8 mouse cellular contexts compared by ENCODE assay signal in the genomic region with DNA sequence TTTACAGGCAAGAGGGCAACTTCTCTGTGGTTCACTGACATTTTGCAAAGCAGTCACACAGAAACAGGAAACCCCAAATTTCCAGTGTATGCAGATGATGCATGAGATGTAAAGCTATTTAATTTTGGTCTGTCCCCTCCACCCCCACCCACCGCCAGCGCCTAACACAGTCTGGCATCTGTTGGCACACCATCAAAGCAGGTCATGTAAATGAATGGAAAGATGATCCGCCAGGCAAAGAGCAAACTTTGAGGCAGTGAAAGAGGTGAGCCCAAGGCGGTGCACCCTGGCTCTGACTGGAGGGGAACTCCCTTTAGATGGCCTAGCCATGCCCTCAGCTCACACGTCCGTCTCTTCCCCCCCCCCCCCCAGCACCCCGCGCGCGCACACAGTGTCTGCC. TPM values are rescaled to one million over a fixed set of nuclear protein-coding genes. Genes with fewer than 3 reads are reported as not detected.
DNase-seq lines count a peak whose midpoint lies in the region; ATAC-seq and TF ChIP-seq lines count a peak whose summit lies in the region.

No protein-coding gene starts in this region.

- H3K27ac ChIP-seq in thymus, adult 2 months (ENCODE audit: control insufficient read depth, insufficient read depth, low read length), result no peak overlapping the region
- 0 out of 2 replicates have a peak overlapping the region, but pooled peaks have one; percentile 35 for H3K27ac ChIP-seq in hindbrain, embryonic 10.5 days

- peaks cover 12% of the 10 kb centered on the region for H3K9me3 ChIP-seq in hindbrain, embryonic 10.5 days

- 3% methylated on average over 9 of the region's 10 CpGs for WGBS in thymus, adult 2 months
- 6% methylated on average over 10 of the region's 10 CpGs for WGBS in hindbrain, embryonic 10.5 days

- peaks cover 12% of the 10 kb centered on the region for H3K4me1 ChIP-seq in thymus, adult 2 months (replicated peaks; ENCODE audit: control insufficient read depth, insufficient read depth, low read length)
- peaks cover 42% of the 10 kb centered on the region for H3K4me1 ChIP-seq in hindbrain, embryonic 10.5 days (replicated peaks)

- peak overlapping the region; percentile 36 for H3K4me3 ChIP-seq in thymus, adult 2 months (ENCODE audit: control insufficient read depth, insufficient read depth, low read length)
- H3K4me3 ChIP-seq in hindbrain, embryonic 10.5 days, result peak overlapping the region; percentile 52

- no peak for TF ChIP-seq POLR2A in thymus, adult 2 months (IDR thresholded peaks at IDR 0.05; ENCODE audit: control insufficient read depth, extremely low read depth, insufficient read depth, low read length, poor library complexity)

- TF ChIP-seq CTCF in thymus, adult 2 months (IDR thresholded peaks at IDR 0.05; ENCODE audit: borderline replicate concordance, control insufficient read depth, extremely low read depth, insufficient read depth, low read length, poor library complexity), result no peak

- intact Hi-C loops in left cerebral cortex, postnatal 10 days (cut with DNase I), result no loop called here

- peaks cover 5% of the 10 kb centered on the region for H3K27me3 ChIP-seq in thymus, adult 2 months (ENCODE audit: control insufficient read depth, insufficient read depth, low read length)
- peaks cover 95% of the 10 kb centered on the region for H3K27me3 ChIP-seq in hindbrain, embryonic 10.5 days (ENCODE audit: insufficient read depth, poor library complexity, severe bottlenecking)

- H3K36me3 ChIP-seq in thymus, adult 2 months (ENCODE audit: control insufficient read depth, insufficient read depth, low read length), result no peaks in the 10 kb centered on the region
- H3K36me3 ChIP-seq in hindbrain, embryonic 10.5 days, result no peaks in the 10 kb centered on the region

- peak; percentile 44 for ATAC-seq in megakaryocyte progenitor cell, adult 5-6 weeks (replicated peaks; ENCODE audit: poor library complexity)

- no peak for DNase-seq in thymus, adult 2 months
- no peak for DNase-seq in thymus, postnatal 25 days
- DNase-seq in hindbrain, embryonic 10.5 days (ENCODE audit: low spot score), result peak; percentile 7
- DNase-seq in left cerebral cortex, postnatal 10 days (ENCODE audit: extremely low spot score in 1 of 2, low spot score in 2 of 2), result no peak
- DNase-seq in ovary, postnatal 10 days (ENCODE audit: low spot score), result no peak
- no peak for DNase-seq in urinary bladder, postnatal 36 days (ENCODE audit: low spot score in 2 of 2)
- DNase-seq in kidney, postnatal 36 days, result no peak

RNA-seq across cellular contexts. Expression of gene Gsx2, which starts 8.7 kb away (rescaled TPM):
- not detected in 2 replicates for polyA plus RNA-seq in thymus, adult 2 months (2012; rRNA removed)
- polyA plus RNA-seq in hindbrain, embryonic 10.5 days (2016; fragmentation: Nextera tagmentation; extraction: Ambion mirVana), result 0.67 and 5.9 TPM in 2 replicates
- not detected in 2 replicates for total RNA-seq in megakaryocyte progenitor cell, adult 5-6 weeks (2015)
- not detected in 2 replicates for total RNA-seq in megakaryocyte progenitor cell, adult 5-6 weeks (2017)
- total RNA-seq in left cerebral cortex, postnatal 10 days (2021), result under 1 TPM; 0.19 to 0.34 TPM

RNA-seq across cellular contexts. Expression of gene Chic2, which starts 22.1 kb away (rescaled TPM):
- polyA plus RNA-seq in thymus, adult 2 months (2012; rRNA removed), result 12.7 and 12.8 TPM in 2 replicates
- polyA plus RNA-seq in hindbrain, embryonic 10.5 days (2016; fragmentation: Nextera tagmentation; extraction: Ambion mirVana), result 33.3 and 38.7 TPM in 2 replicates
- total RNA-seq in megakaryocyte progenitor cell, adult 5-6 weeks (2015), result 49.1 and 57.3 TPM in 2 replicates
- 33.8 and 34.5 TPM in 2 replicates for total RNA-seq in megakaryocyte progenitor cell, adult 5-6 weeks (2017)
- total RNA-seq in left cerebral cortex, postnatal 10 days (2021), result 10 to 100 TPM; 21.6 to 22.5 TPM
